Mouse (Mus musculus) stomach, embryonic 14.5 days (tissue): ENCODE data around the gene Jade3. TPM values are rescaled to one million over a fixed set of nuclear protein-coding genes. Genes with fewer than 3 reads are reported as not detected.

Experiments
- ATAC-seq: fragments of 200-750 bp; cut with Nextera tagmentation; 2 replicates; pipeline ENCODE4 v1.8.0; 2017; ENCODE audit warnings: low read depth, moderate TSS enrichment; ENCODE audit not compliant: insufficient number of reproducible peaks, insufficient read depth, low FRiP score
- H3K27ac ChIP-seq: fragments of 300-500 bp; sonication (generic); 2 replicates; pipeline ENCODE4 v1.5.1; 2014; ENCODE audit warnings: mild to moderate bottlenecking, low read length, moderate library complexity, mixed read lengths
- H3K27me3 ChIP-seq: fragments of 300-500 bp; sonication (generic); 2 replicates; pipeline ENCODE4 v1.6.1; 2014; ENCODE audit warnings: low read length, control low read depth, mixed read lengths; ENCODE audit not compliant: control insufficient read depth, insufficient read depth
- H3K36me3 ChIP-seq: fragments of 300-500 bp; sonication (generic); 2 replicates; pipeline ENCODE4 v1.6.1; 2014; ENCODE audit warnings: mild to moderate bottlenecking, control low read depth, low read length, moderate library complexity, mixed read lengths; ENCODE audit not compliant: control insufficient read depth, insufficient read depth
- H3K4me1 ChIP-seq: fragments of 300-500 bp; sonication (generic); 2 replicates; pipeline ENCODE4 v1.6.1; 2014; ENCODE audit warnings: low read length, control low read depth, mixed read lengths; ENCODE audit not compliant: control insufficient read depth, insufficient read depth
- H3K4me2 ChIP-seq: fragments of 300-500 bp; sonication (generic); replicated peaks from 2 replicates; pipeline ENCODE4 v1.6.1; 2014; ENCODE audit warnings: low read depth, low read length, control low read depth
- H3K4me3 ChIP-seq: fragments of 300-500 bp; sonication (generic); 2 replicates; pipeline ENCODE4 v1.5.1; 2014; ENCODE audit warnings: low read depth, low read length, control low read depth
- H3K9ac ChIP-seq: fragments of 300-500 bp; sonication (generic); replicated peaks from 2 replicates; pipeline ENCODE4 v1.6.1; 2014; ENCODE audit warnings: low read depth, mild to moderate bottlenecking, control low read depth, low read length, moderate library complexity, mixed read lengths
- H3K9me3 ChIP-seq: fragments of 300-500 bp; sonication (generic); 2 replicates; pipeline ENCODE4 v1.6.1; 2016; ENCODE audit warnings: low read depth, low read length, control low read depth; ENCODE audit not compliant: control insufficient read depth
- WGBS: fragments of 180-500 bp; shearing (Covaris S2); extraction: QIAGEN DNeasy Blood & Tissue Kit; methylation state at CpG from one replicate; pipeline ENCODE4 v1.1.7; 2014; 5-methylcytosine and 5-hydroxymethylcytosine counted together
- polyA plus RNA-seq: library from polyadenylated mRNA; unstranded; fragments of >200 nt; fragmentation: Nextera tagmentation; extraction: Ambion mirVana; gene quantifications from 2 replicates; pipeline ENCODE4 v1.2.1, GENCODE M21; 2014

Gene Jade3
- polyA plus RNA-seq, 1 experiment from 2014 or later: 8.6 TPM

- Histone ChIP-seq H3K9me3 (no peaks in the 10 kb centered on the region), H3K4me1 (no peaks in the 10 kb centered on the region), H3K4me2 (no peak overlapping the region), H3K27ac (no peak overlapping the region), H3K36me3 (no peaks in the 10 kb centered on the region), H3K9ac (no peak overlapping the region), H3K4me3 (no peak overlapping the region), H3K27me3 (no peaks in the 10 kb centered on the region)
- no peak for ATAC-seq
- WGBS: 84% methylated on average over 3 of the region's 3 CpGs
These were observed 72.2 kb downstream of the Jade3 start for GRCm38 (mm10) chrX:20497682-20498081.

GRCm38 (mm10) chrX:20520290-20520939, 94.9 kb downstream of the Jade3 start:
- Histone ChIP-seq H3K36me3 (peaks cover 5% of the 10 kb centered on the region; the same call in 1 of the 2 replicates), H3K4me1 (no peaks in the 10 kb centered on the region), H3K4me2 (no peak overlapping the region), H3K9ac (no peak overlapping the region), H3K9me3 (no peaks in the 10 kb centered on the region), H3K4me3 (no peak overlapping the region), H3K27me3 (no peaks in the 10 kb centered on the region), H3K27ac (no peak overlapping the region)
- 76% methylated on average over 7 of the region's 7 CpGs for WGBS
- no peak for ATAC-seq

GRCm38 (mm10) chrX:20521578-20521977, 96.1 kb downstream of the Jade3 start:
- H3K4me2 ChIP-seq: no peak overlapping the region
- H3K4me3 ChIP-seq: no peak overlapping the region
- no peak for ATAC-seq

GRCm38 (mm10) chrX:20532621-20533020, 107.1 kb downstream of the Jade3 start:
- Histone ChIP-seq H3K27me3 (no peaks in the 10 kb centered on the region), H3K27ac (no peak overlapping the region), H3K4me3 (no peak overlapping the region), H3K4me2 (no peak overlapping the region), H3K9me3 (no peaks in the 10 kb centered on the region), H3K36me3 (no peaks in the 10 kb centered on the region), H3K9ac (no peak overlapping the region), H3K4me1 (no peaks in the 10 kb centered on the region)
- 61% methylated on average over 1 of the region's 1 CpGs for WGBS
- ATAC-seq: no peak

More at GRCm38 (mm10) chrX:20521578-20521977, 96.1 kb downstream of the Jade3 start:
- peaks cover 5% of the 10 kb centered on the region; the same call in 1 of the 2 replicates for H3K36me3 ChIP-seq
- H3K4me1 ChIP-seq: no peaks in the 10 kb centered on the region
- no peaks in the 10 kb centered on the region for H3K9me3 ChIP-seq
- H3K27me3 ChIP-seq: no peaks in the 10 kb centered on the region
- no peak overlapping the region for H3K9ac ChIP-seq
- H3K27ac ChIP-seq: no peak overlapping the region

- Histone ChIP-seq H3K27ac (no peak overlapping the region), H3K9ac (no peak overlapping the region), H3K4me1 (no peaks in the 10 kb centered on the region), H3K4me3 (no peak overlapping the region), H3K36me3 (no peaks in the 10 kb centered on the region), H3K9me3 (no peaks in the 10 kb centered on the region), H3K27me3 (no peaks in the 10 kb centered on the region), H3K4me2 (no peak overlapping the region)
- WGBS: 81% methylated on average over 3 of the region's 3 CpGs
- no peak for ATAC-seq
These were observed 118.4 kb downstream of the Jade3 start for GRCm38 (mm10) chrX:20543867-20544266.

- H3K36me3 ChIP-seq: no peaks in the 10 kb centered on the region
- H3K4me1 ChIP-seq: no peaks in the 10 kb centered on the region
- WGBS: 39% methylated on average over 5 of the region's 5 CpGs
- H3K4me2 ChIP-seq: peak overlapping the region; percentile 50
- peak; percentile 74; the same call in 1 of the 2 replicates for ATAC-seq
- H3K4me3 ChIP-seq: no peak overlapping the region
- H3K27ac ChIP-seq: 0 out of 2 replicates have a peak overlapping the region, but pooled peaks have one; percentile 3
- no peaks in the 10 kb centered on the region for H3K27me3 ChIP-seq
- 0 out of 2 replicates have a peak overlapping the region, but pooled peaks have one; percentile 14 for H3K9ac ChIP-seq
- no peaks in the 10 kb centered on the region for H3K9me3 ChIP-seq
These were observed 122.1 kb downstream of the Jade3 start for GRCm38 (mm10) chrX:20547609-20548008.

- Histone ChIP-seq H3K36me3 (no peaks in the 10 kb centered on the region), H3K27me3 (no peaks in the 10 kb centered on the region), H3K9me3 (no peaks in the 10 kb centered on the region), H3K4me3 (peak overlapping the region; percentile 26), H3K4me2 (peak overlapping the region; percentile 50), H3K9ac (0 out of 2 replicates have a peak overlapping the region, but pooled peaks have one; percentile 14), H3K27ac (0 out of 2 replicates have a peak overlapping the region, but pooled peaks have one; percentile 3), H3K4me1 (no peaks in the 10 kb centered on the region)
- ATAC-seq: peak; percentile 61; the same call in 1 of the 2 replicates
- WGBS: 23% methylated on average over 24 of the region's 24 CpGs
These were observed 122.8 kb downstream of the Jade3 start for GRCm38 (mm10) chrX:20548011-20548879.

- Histone ChIP-seq H3K4me3 (no peak overlapping the region), H3K9me3 (no peaks in the 10 kb centered on the region), H3K4me2 (no peak overlapping the region), H3K27ac (no peak overlapping the region), H3K27me3 (no peaks in the 10 kb centered on the region), H3K4me1 (no peaks in the 10 kb centered on the region), H3K36me3 (no peaks in the 10 kb centered on the region), H3K9ac (no peak overlapping the region)
- ATAC-seq: no peak
- 36% methylated on average over 1 of the region's 1 CpGs for WGBS
These were observed 123.5 kb downstream of the Jade3 start for GRCm38 (mm10) chrX:20548880-20549440.
